Mouse (Mus musculus) liver, postnatal 0 days (tissue): ENCODE data around the gene Padi4.

Source experiments
- CTCF ChIP-seq: sonication (generic); IDR thresholded peaks from 2 replicates; pipeline ENCODE4 v1.5.1; 2016; ENCODE audit warnings: antibody characterized with exemption, low read depth
- EP300 ChIP-seq: IDR thresholded peaks from 2 replicates; pipeline ENCODE4 v1.6.1; 2016; ENCODE audit warnings: antibody characterized with exemption, low read depth, mild to moderate bottlenecking

- TF ChIP-seq EP300 (no peak), CTCF (no peak)
Observed at GRCm38 (mm10) chr4:140707615-140708014, 66.4 kb downstream of the Padi4 start.
